Mouse (Mus musculus) intestine, embryonic 16.5 days (tissue): ENCODE results near the gene Eme1. TPM values are rescaled to one million over a fixed set of nuclear protein-coding genes. Genes with fewer than 3 reads are reported as not detected.

Experiments used
- ATAC-seq: fragments of 200-750 bp; cut with Nextera tagmentation; 2 replicates; pipeline ENCODE4 v1.8.0; 2017; ENCODE audit warnings: moderate TSS enrichment, moderate library complexity
- H3K27ac ChIP-seq: fragments of 300-500 bp; sonication (generic); 2 replicates; pipeline ENCODE4 v1.5.1; 2014; ENCODE audit warnings: mild to moderate bottlenecking, low read length
- H3K27me3 ChIP-seq: fragments of 300-500 bp; sonication (generic); replicated peaks from 2 replicates; pipeline ENCODE4 v1.6.1; 2014; ENCODE audit warnings: low read length, control low read depth, mixed read lengths; ENCODE audit not compliant: control insufficient read depth, insufficient read depth
- H3K36me3 ChIP-seq: fragments of 300-500 bp; sonication (generic); 2 replicates; pipeline ENCODE4 v1.6.1; 2014; ENCODE audit warnings: low read length, control low read depth; ENCODE audit not compliant: control insufficient read depth, insufficient read depth
- H3K4me1 ChIP-seq: fragments of 300-500 bp; sonication (generic); 2 replicates; pipeline ENCODE4 v1.6.1; 2014; ENCODE audit warnings: low read length, control low read depth, mixed read lengths; ENCODE audit not compliant: control insufficient read depth, insufficient read depth
- H3K4me2 ChIP-seq: fragments of 300-500 bp; sonication (generic); 2 replicates; pipeline ENCODE4 v1.6.1; 2014; ENCODE audit warnings: low read depth, low read length, control low read depth
- H3K4me3 ChIP-seq: fragments of 300-500 bp; sonication (generic); 2 replicates; pipeline ENCODE4 v1.5.1; 2014; ENCODE audit warnings: mild to moderate bottlenecking, low read length
- H3K9ac ChIP-seq: fragments of 300-500 bp; sonication (generic); 2 replicates; pipeline ENCODE4 v1.6.1; 2014; ENCODE audit warnings: low read depth, low read length
- H3K9me3 ChIP-seq: fragments of 300-500 bp; sonication (generic); 2 replicates; pipeline ENCODE4 v1.6.1; 2016; ENCODE audit warnings: low read length, control low read depth; ENCODE audit not compliant: control insufficient read depth
- WGBS: fragments of 180-500 bp; shearing (Covaris S2); extraction: QIAGEN DNeasy Blood & Tissue Kit; methylation state at CpG from one replicate; pipeline ENCODE4 v1.1.7; 2014; 5-methylcytosine and 5-hydroxymethylcytosine counted together
- polyA plus RNA-seq: library from polyadenylated mRNA; unstranded; fragments of >200 nt; fragmentation: Nextera tagmentation; extraction: Ambion mirVana; gene quantifications from 2 replicates; pipeline ENCODE4 v1.2.1, GENCODE M21; 2015

Eme1 gene
- polyA plus RNA-seq, 1 experiment from 2014 or later = 16.0 TPM

DNA sequence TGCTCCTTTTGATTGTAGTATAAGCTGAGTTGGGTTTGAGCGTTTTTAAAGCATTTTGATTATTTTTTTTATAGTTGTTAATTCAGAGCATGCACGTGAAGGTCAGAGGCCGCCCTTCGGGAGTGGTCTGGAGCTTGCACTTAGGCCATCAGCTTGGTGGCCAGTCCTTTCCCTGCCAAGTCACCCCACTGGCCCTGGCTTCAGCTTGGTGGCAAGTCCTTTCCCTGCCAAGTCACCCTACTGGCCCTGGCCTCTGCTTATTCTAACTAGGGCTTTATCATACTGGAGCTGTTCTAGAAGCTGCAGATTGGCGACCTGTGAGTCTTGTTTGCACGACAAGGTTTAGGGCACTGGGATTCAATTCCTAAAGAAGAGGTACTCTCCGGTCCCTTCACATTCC, 28.7 kb upstream of the Eme1 start:
- H3K27me3 ChIP-seq = no peaks in the 10 kb centered on the region
- no peak overlapping the region for H3K4me2 ChIP-seq
- WGBS = 80% methylated on average over 7 of the region's 7 CpGs
- peaks cover 5% of the 10 kb centered on the region for H3K4me1 ChIP-seq
- H3K9ac ChIP-seq = no peak overlapping the region
- no peak for ATAC-seq
- no peak overlapping the region for H3K27ac ChIP-seq
- no peaks in the 10 kb centered on the region for H3K9me3 ChIP-seq
- H3K36me3 ChIP-seq = no peaks in the 10 kb centered on the region
- no peak overlapping the region for H3K4me3 ChIP-seq

DNA sequence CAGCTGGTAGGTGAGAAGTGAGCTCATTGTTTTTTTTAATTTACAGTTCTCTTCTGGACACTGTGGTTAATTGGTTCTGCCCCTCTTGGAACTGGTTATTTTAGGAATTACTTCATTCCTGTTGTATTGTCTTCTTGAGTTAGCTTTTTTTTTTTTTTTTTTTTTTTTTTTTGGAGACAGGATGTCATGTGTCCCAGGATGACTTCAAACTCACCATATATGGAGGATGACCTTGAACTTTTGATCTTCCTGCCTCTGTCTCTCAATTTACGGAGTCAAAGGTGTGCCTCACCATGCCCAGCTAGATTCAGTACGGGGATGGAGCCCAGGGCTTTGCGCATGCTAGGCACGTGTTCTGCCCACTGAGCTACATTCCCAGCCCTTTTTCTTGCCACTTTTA, 27.9 kb upstream of the Eme1 start:
- ATAC-seq = no peak
- Histone ChIP-seq H3K27ac (no peak overlapping the region), H3K4me3 (no peak overlapping the region), H3K9ac (no peak overlapping the region), H3K4me1 (peaks cover 5% of the 10 kb centered on the region), H3K36me3 (no peaks in the 10 kb centered on the region), H3K27me3 (no peaks in the 10 kb centered on the region), H3K9me3 (no peaks in the 10 kb centered on the region), H3K4me2 (no peak overlapping the region)
- 64% methylated on average over 4 of the region's 4 CpGs for WGBS

DNA sequence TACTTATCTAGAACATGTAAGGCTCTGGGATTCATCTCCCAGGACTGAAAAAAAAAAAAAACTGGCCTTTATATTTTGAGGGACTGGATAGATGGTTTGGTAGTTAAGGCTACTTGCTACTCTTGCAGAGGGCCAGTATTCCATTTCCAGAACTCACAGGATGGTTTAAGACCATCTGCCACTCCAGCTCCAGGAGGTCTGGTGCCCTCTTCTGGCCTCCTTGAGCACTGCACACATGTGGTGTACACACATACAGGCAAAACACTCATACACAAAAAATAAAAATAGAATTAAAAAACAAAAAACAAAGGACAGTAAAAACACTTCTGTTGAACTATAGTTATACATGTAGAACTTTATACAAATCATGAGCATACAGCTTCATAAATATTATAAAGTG, 26.9 kb upstream of the Eme1 start:
- Histone ChIP-seq H3K27me3 (no peaks in the 10 kb centered on the region), H3K4me1 (peaks cover 15% of the 10 kb centered on the region), H3K4me3 (no peak overlapping the region), H3K36me3 (no peaks in the 10 kb centered on the region), H3K4me2 (no peak overlapping the region), H3K9ac (no peak overlapping the region), H3K27ac (no peak overlapping the region), H3K9me3 (no peaks in the 10 kb centered on the region)
- no peak for ATAC-seq

DNA sequence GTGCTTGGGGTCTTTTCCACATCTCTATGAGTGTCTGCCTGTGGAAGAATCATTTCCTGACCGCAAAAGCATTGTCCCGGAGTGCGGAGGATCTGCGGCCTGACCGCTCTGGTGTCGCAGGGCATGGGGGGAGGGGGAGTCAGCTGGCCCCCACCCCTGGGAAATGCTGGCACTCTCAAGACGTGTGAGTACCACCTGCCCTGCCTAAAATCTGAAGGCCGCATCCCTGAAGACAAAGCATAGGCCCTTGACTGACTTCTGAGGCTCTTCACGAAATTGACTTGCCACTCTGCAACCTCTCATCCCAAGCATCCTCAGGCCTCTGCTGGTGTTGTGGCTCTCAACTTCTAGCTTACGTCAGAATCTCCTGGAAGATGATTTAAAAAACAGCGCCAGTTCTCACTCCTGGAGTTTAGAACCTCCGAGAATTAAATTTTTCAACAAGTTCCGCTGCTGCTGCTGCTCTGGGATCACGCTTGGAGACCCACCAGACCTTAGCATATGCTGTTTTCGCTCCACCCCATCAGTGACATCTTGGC, 23.9 kb upstream of the Eme1 start:
- peak overlapping the region; percentile 99 for H3K9ac ChIP-seq
- no peaks in the 10 kb centered on the region for H3K27me3 ChIP-seq
- peak overlapping the region; percentile 87 for H3K4me2 ChIP-seq
- WGBS = 32% methylated on average over 15 of the region's 15 CpGs
- peak overlapping the region; percentile 100 for H3K4me3 ChIP-seq
- H3K9me3 ChIP-seq = no peaks in the 10 kb centered on the region
- no peak overlapping the region for H3K27ac ChIP-seq
- 0 out of 2 replicates have a peak, but pooled peaks cover 3% of the 10 kb centered on the region for H3K36me3 ChIP-seq
- no peak; the same call in none of the 2 replicates for ATAC-seq
- peaks cover 33% of the 10 kb centered on the region for H3K4me1 ChIP-seq

DNA sequence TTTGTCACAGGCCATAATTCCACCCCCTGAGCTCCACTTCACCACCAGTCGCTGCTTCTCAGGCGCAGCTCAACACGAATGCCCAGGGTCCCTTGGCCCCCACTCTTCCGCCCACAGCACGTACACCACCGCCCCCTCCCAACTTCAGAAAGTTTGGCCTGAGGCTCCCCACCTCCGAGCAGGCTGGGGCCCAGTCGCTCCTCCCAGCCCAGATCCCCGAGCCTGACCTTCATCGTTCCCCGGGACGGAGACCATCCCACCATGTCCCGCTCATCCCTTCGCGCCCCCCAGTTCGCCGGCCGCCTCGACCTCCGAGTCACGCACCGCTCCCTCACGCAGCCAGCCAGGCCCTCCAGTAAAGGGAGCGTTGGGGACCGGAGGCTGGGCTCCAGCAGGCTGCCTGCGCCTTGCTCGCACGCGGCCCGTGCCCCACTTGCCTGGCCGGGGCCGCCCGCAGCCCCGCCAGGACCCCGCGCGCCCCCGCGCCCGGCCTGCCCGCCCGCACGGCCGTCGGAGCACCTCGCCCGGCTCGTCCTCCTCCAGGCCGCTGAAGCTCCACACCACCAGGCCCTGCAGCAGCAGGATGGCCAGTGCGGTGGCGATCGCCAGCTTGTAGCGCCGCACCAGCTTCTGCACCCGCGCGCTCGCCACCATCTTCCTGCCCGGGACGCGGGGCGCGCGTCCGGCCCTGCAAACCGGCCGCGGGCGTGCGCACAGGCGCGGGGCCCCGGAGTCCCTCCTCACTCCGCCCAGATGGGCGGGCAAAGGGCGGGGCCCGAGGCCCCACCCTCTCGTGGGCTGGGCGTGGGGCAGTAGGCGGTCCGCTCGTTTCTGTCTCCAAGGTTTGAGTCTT, 23.2 kb upstream of the Eme1 start, which contains the start of gene Xylt2:
Xylt2 (minus strand) TSS at position 762 of the 853 bp plus-strand sequence.
- peak within 1 kb of the TSS; percentile 99 for H3K9ac ChIP-seq
- H3K9me3 ChIP-seq = no peaks in the 10 kb centered on the region
- WGBS = under 1% methylated on average over 81 of the region's 82 CpGs
- H3K36me3 ChIP-seq = 0 out of 2 replicates have a peak, but pooled peaks cover 3% of the 10 kb centered on the region
- peak within 1 kb of the TSS; percentile 100 for H3K4me3 ChIP-seq
- ATAC-seq = peak; percentile 94
- peaks cover 33% of the 10 kb centered on the region for H3K4me1 ChIP-seq
- peak within 1 kb of the TSS; percentile 87 for H3K4me2 ChIP-seq
- H3K27me3 ChIP-seq = no peaks in the 10 kb centered on the region
- peak within 1 kb of the TSS; percentile 88 for H3K27ac ChIP-seq

DNA sequence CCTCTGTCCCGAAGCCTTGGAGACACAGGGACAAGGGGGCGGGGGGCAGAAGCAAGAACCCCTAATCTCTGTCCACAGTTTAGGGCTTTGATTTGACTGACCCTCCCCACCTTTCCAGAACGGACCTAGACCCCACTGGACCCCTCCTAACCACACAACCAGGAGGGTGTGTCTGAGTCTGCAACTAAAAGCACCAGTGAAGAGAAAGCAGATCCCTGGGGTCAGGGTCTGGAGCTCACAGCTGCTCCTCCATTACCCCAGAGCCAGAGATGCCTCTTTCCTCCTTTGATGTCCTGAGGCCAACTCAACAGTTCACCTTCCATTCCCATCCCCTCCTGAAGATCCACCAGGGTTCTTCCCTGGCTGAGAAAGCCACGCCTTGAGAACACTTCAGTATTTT, 22.5 kb upstream of the Eme1 start:
- Histone ChIP-seq H3K9ac (peak overlapping the region; percentile 99), H3K9me3 (no peaks in the 10 kb centered on the region), H3K27me3 (no peaks in the 10 kb centered on the region), H3K36me3 (0 out of 2 replicates have a peak, but pooled peaks cover 3% of the 10 kb centered on the region), H3K27ac (peak overlapping the region; percentile 88; the same call in 1 of the 2 replicates), H3K4me1 (peaks cover 33% of the 10 kb centered on the region), H3K4me2 (peak overlapping the region; percentile 87), H3K4me3 (peak overlapping the region; percentile 100)
- 42% methylated on average over 4 of the region's 4 CpGs for WGBS
- peak; percentile 1; the same call in 1 of the 2 replicates for ATAC-seq

DNA sequence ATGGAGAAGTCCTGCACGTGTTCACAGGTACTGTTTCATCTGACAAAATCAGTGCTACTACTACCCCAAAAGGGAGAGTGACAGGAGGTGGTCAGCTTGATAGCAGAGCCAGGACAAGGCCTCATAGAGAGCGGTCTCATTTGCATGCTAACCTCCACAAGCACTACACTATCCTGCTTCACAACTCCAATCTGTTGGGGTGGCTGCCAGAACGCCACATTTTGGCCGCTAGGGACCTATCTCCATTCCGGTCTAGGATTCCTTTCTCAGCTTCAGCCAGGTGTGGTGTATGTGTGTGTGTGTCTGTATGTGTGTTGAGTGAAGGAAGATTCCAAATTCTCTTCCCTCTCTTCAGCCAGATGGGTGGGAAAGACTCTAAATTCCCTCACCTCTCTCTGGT, 21.7 kb upstream of the Eme1 start:
- H3K9me3 ChIP-seq = no peaks in the 10 kb centered on the region
- 76% methylated on average over 5 of the region's 5 CpGs for WGBS
- no peak overlapping the region for H3K9ac ChIP-seq
- H3K36me3 ChIP-seq = 0 out of 2 replicates have a peak, but pooled peaks cover 3% of the 10 kb centered on the region
- no peak for ATAC-seq
- H3K4me3 ChIP-seq = no peak overlapping the region
- H3K4me2 ChIP-seq = no peak overlapping the region
- H3K27ac ChIP-seq = no peak overlapping the region
- peaks cover 33% of the 10 kb centered on the region for H3K4me1 ChIP-seq
- no peaks in the 10 kb centered on the region for H3K27me3 ChIP-seq

DNA sequence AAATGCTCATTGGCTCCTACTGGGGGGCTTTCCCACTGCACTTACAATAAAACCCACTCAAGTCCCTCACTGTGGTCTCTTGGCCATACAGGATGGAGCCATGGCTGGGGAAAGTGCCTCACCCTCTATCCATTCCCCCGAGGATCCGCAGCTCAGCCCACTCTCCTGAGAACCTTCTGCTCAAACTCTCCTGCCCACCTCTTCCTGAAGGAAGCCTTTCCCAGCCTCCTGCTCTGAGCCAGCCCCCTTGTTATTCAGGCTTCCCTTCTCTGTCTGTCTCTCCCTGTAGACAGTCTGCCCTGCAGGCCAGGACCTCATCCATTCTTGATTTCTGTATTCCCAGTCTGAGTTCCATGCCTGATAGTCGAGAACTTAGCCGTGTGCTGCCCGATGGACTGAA, 21.2 kb upstream of the Eme1 start:
- Histone ChIP-seq H3K36me3 (peaks cover 4% of the 10 kb centered on the region; the same call in 1 of the 2 replicates), H3K27me3 (no peaks in the 10 kb centered on the region), H3K9me3 (no peaks in the 10 kb centered on the region), H3K9ac (no peak overlapping the region), H3K4me1 (peaks cover 33% of the 10 kb centered on the region), H3K27ac (no peak overlapping the region), H3K4me2 (no peak overlapping the region), H3K4me3 (no peak overlapping the region)
- ATAC-seq = no peak
- 79% methylated on average over 5 of the region's 5 CpGs for WGBS

DNA sequence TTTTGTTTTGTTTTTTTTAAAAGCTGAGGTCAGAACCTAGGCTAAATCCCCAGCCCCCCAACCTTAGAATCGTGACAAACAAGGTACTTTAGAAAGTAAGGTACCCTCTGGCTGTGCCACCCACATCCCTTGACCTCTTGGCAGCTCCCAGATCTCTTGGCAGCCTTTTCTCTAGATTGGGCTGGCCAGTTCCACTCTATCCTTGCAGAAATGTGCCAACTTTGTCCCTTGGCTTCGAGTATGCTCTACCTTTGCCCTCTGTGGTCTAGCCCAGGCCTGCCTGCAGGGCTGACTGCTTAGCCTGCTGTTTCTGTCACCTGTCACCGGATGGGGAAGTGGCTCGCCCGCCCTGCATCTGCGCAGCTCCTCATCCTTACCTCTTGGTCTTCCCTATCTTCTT, 11.5 kb upstream of the Eme1 start:
- no peaks in the 10 kb centered on the region for H3K9me3 ChIP-seq
- H3K4me2 ChIP-seq = no peak overlapping the region
- ATAC-seq = no peak
- peaks cover 39% of the 10 kb centered on the region for H3K36me3 ChIP-seq
- H3K9ac ChIP-seq = no peak overlapping the region
- no peaks in the 10 kb centered on the region for H3K27me3 ChIP-seq
- H3K4me1 ChIP-seq = no peaks in the 10 kb centered on the region
- H3K4me3 ChIP-seq = no peak overlapping the region
- no peak overlapping the region for H3K27ac ChIP-seq
- 88% methylated on average over 6 of the region's 6 CpGs for WGBS
